Mouse (Mus musculus): Measurements from ENCODE around the gene Asb13. TPM values are rescaled to one million over a fixed set of nuclear protein-coding genes. Genes with fewer than 3 reads are reported as not detected.

Gene Asb13
- total RNA-seq, 2 experiments from 2014 or later: 9.9 to 10.4 TPM

- no peak for DNase-seq
Measured at GRCm38 (mm10) chr13:3664241-3664640, 30.4 kb downstream of the Asb13 start.

GRCm38 (mm10) chr13:3665308-3665723, 31.5 kb downstream of the Asb13 start:
- DNase-seq: peak; percentile 53

- DNase-seq: no peak
Measured at GRCm38 (mm10) chr13:3667288-3667873, 33.5 kb downstream of the Asb13 start.

- no peak for DNase-seq
Measured at GRCm38 (mm10) chr13:3668068-3668467, 34.2 kb downstream of the Asb13 start.

GRCm38 (mm10) chr13:3669611-3670010, 35.8 kb downstream of the Asb13 start:
- no peak for DNase-seq

- peak; percentile 68 for DNase-seq
Measured at GRCm38 (mm10) chr13:3670039-3670438, 36.2 kb downstream of the Asb13 start.

- no peak for DNase-seq
Measured at GRCm38 (mm10) chr13:3673151-3673550, 39.3 kb downstream of the Asb13 start.

GRCm38 (mm10) chr13:3673622-3674021, 39.8 kb downstream of the Asb13 start:
- DNase-seq: peak; percentile 50

GRCm38 (mm10) chr13:3675855-3676254, 42.0 kb downstream of the Asb13 start:
- no peak for DNase-seq

- no peak for DNase-seq
Measured at GRCm38 (mm10) chr13:3679098-3679497, 45.3 kb downstream of the Asb13 start.

GRCm38 (mm10) chr13:3686306-3686705, 52.5 kb downstream of the Asb13 start:
- DNase-seq: no peak

GRCm38 (mm10) chr13:3694599-3695343, 60.9 kb downstream of the Asb13 start:
- DNase-seq: peak; percentile 38

- DNase-seq: no peak
Measured at GRCm38 (mm10) chr13:3696977-3697735, 63.3 kb downstream of the Asb13 start.

- no peak for DNase-seq
Measured at GRCm38 (mm10) chr13:3700752-3701151, 66.9 kb downstream of the Asb13 start.

Other genes starting within 250 kb of the Asb13 start
- 100 to 1,000 TPM; 130 to 167 TPM for gene Gdi2, start 96.0 kb upstream of the Asb13 start, total RNA-seq (2021)
- 1 to 10 TPM; 6.6 to 7.6 TPM for gene Fam208b, start 22.9 kb upstream of the Asb13 start, total RNA-seq (2021)
- not detected for gene Calml3, start 170.3 kb downstream of the Asb13 start, total RNA-seq (2021)
- not detected for gene Calm4, start 203.7 kb downstream of the Asb13 start, total RNA-seq (2021)
- gene Calm5, start 220.1 kb downstream of the Asb13 start, total RNA-seq (2021): not detected

All from gastrocnemius, postnatal 25 days (tissue).